Mouse (Mus musculus) olfactory bulb, adult 2 months (tissue): ENCODE results near the gene Col11a2. TPM values are rescaled to one million over a fixed set of nuclear protein-coding genes. Genes with fewer than 3 reads are reported as not detected.

ENCODE experiments used
- H3K27ac ChIP-seq: fragments of 200-500 bp; 2 replicates; pipeline ENCODE4 v1.5.1; 2012; ENCODE audit warnings: low read depth, low read length; ENCODE audit not compliant: insufficient read depth
- H3K4me1 ChIP-seq: fragments of 200-500 bp; 2 replicates; pipeline ENCODE4 v1.6.1; 2012; ENCODE audit warnings: low read length; ENCODE audit not compliant: control insufficient read depth, insufficient read depth
- H3K4me3 ChIP-seq: fragments of 200-500 bp; 2 replicates; pipeline ENCODE4 v1.5.1; 2012; ENCODE audit warnings: mild to moderate bottlenecking, low read depth, low read length, moderate library complexity; ENCODE audit not compliant: insufficient read depth
- CTCF ChIP-seq: fragments of 200-500 bp; IDR thresholded peaks from 2 replicates; pipeline ENCODE4 v1.5.1; 2012; ENCODE audit warnings: low read depth, mild to moderate bottlenecking, low read length, moderate library complexity; ENCODE audit not compliant: insufficient read depth
- POLR2A ChIP-seq: fragments of 200-500 bp; IDR thresholded peaks from 2 replicates; pipeline ENCODE4 v1.6.1; 2012; ENCODE audit warnings: mild to moderate bottlenecking, low read depth, low read length, moderate library complexity; ENCODE audit not compliant: insufficient read depth
- WGBS: fragments of 180-500 bp; shearing (Covaris S2); methylation state at CpG from one replicate; pipeline ENCODE4 v1.1.7; 2018; 5-methylcytosine and 5-hydroxymethylcytosine counted together
- polyA plus RNA-seq: library from polyadenylated mRNA; stranded (reverse); fragments of >200 nt; gene quantifications from 2 replicates; pipeline ENCODE4 v1.2.4, GENCODE M21; 2012; ENCODE audit warnings: low replicate concordance; ENCODE audit not compliant: missing spikeins, insufficient read depth, insufficient read length

Col11a2 gene
- polyA plus RNA-seq, 1 experiment = not detected

DNA sequence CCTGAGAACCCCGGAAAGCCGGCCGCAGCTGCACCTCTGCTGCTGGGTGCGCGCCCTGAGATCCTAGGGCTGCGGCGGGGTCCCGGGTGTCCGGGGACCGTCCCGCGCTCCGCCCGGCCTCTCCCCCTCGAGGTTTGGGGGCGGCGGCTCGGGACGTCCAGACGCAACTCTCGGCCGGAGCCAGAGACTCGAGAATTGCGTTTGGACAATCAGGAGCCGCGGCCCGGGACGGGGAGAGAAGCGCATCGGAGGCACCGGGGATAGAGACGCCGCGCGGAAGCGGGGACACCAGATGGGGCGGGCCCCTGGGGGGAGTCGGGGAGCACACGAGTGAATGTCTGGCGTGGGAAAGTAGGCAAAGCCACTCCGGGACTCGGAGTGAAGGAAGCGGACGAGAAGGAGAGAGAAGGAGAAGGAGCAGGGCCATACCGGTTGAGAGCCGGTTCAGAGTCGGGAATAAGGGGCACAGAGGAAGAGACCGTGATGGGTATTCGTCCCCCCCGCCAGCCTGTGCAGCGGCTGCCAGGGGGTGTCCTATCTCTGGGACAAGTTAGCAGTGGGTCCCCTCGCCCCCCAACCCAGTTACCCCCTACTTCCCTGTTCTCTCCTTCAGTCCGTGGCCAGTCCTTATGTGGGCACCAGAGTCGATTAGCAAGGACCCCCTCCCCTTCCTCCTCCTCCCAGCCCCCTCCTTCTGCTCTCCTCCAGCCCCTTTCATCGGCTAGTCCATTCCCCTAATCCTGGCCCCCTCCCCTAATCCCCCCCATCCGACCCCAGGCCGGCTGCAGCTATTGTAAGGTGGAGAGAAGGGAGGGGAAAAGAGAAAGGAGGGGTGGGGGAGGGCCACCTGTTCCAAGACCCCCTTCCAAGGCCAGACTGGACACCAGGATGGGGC lies 14.1 kb upstream of the Col11a2 start:
- peak overlapping the region; percentile 75 for H3K4me3 ChIP-seq
- H3K4me1 ChIP-seq = peaks cover 62% of the 10 kb centered on the region
- peak overlapping the region; percentile 94 for H3K27ac ChIP-seq
- WGBS = under 1% methylated on average over 54 of the region's 57 CpGs
- TF ChIP-seq CTCF (no peak), POLR2A (no peak; the same call in 1 of the 2 replicates)

DNA sequence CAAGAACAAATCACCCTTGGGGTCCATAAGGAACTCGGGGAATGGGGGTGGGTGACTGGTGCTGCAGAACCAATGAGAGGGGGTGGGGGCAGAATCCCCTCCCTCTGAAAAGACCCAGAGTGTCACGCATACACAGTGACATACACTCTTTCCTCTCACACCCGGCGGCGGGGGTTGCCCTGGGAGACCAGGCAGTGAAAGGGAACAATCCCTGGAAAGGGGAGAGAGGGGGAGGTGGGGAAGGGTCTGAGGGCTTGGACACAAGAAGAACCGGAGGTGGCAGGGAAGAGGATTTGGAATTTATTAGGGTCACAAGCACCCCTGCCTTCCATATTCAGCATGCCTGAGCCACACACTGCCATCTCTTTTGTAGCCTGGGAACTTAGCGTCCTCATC lies 13.5 kb upstream of the Col11a2 start:
- Histone ChIP-seq H3K4me3 (no peak overlapping the region), H3K27ac (no peak overlapping the region), H3K4me1 (peaks cover 68% of the 10 kb centered on the region)
- TF ChIP-seq CTCF = no peak
- TF ChIP-seq POLR2A = no peak
- 19% methylated on average over 7 of the region's 7 CpGs for WGBS

- H3K4me3 ChIP-seq = no peak overlapping the region
- peaks cover 66% of the 10 kb centered on the region for H3K4me1 ChIP-seq
- 28% methylated on average over 2 of the region's 2 CpGs for WGBS
- TF ChIP-seq POLR2A = no peak
- no peak for TF ChIP-seq CTCF
- no peak overlapping the region for H3K27ac ChIP-seq
Observed at GRCm38 (mm10) chr17:34026221-34026620, 13.0 kb upstream of the Col11a2 start.

DNA sequence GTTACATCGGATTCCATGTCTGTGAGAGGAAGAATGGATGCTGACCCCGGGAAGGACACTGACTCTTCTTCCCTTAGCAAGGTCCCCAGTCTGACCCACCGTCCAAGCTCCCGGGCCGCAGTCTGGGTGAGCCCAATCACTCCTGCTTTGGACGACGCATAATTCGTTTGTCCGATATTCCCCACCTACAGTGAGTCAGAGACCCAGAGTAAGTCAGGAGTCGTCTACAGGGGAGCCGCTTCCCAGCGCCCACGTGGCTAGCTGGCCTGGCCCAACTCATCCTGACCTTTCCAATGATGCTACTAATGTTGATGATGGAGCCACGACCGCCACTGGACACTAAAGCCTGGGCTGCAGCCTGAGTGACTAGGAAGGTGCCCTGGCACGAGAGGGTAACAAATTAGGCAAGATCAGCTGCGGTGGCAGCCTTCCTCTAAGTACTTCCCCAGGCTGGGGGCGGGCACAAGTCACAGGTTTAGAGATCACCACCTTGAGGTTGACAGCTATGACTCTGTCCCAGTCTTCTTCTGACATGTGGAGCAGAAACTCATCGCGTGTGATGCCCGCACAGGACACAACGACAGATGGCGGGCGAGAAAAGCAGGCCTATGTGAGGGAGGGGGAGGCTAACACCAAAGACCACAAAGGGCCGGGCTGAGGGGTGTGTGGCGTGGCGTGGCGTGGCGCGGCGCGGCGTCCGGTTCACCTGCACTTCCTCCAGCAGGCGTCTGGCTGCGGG lies 12.2 kb upstream of the Col11a2 start:
- 6% methylated on average over 36 of the region's 36 CpGs for WGBS
- peak overlapping the region; percentile 61 for H3K4me3 ChIP-seq
- H3K4me1 ChIP-seq = peaks cover 58% of the 10 kb centered on the region
- TF ChIP-seq POLR2A (no peak), CTCF (no peak)
- peak overlapping the region; percentile 1; the same call in 1 of the 2 replicates for H3K27ac ChIP-seq

DNA sequence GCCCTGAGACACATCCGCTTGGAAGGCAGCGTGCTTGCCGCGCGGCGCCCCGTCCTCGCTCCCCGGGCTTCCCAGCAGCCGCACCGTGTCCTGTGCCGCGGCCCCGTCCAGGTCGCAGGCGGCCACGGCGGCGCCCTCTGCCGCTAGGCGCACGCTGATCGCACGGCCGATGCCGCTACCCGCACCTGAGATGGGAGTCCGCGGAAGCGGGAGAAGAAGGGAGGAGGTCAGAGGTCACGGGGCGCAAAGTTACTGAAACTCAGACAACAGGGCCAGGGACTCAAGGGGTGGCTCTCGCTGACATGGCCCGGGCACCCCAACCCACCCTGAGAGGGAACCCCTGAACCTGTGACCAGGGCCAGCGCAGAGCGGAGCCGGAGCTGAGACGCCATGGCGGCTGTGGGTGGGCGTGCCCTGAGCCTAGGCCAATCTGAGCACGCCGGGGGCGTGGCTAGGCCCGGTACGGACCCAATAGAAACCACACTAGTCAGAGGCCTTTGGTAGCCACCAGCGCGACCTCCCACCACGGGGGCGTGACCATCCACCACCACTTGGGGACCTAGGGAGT lies 11.5 kb upstream of the Col11a2 start, which contains the start of gene H2-Ke6:
Gene H2-Ke6, minus strand, starts transcription at position 405 of the 568 bp plus-strand sequence.
- WGBS = under 1% methylated on average over 49 of the region's 49 CpGs
- Histone ChIP-seq H3K4me3 (peak within 1 kb of the TSS; percentile 61), H3K4me1 (peaks cover 60% of the 10 kb centered on the region), H3K27ac (peak within 1 kb of the TSS; percentile 1; the same call in 1 of the 2 replicates)
- TF ChIP-seq CTCF = no peak
- peak; percentile 67 for TF ChIP-seq POLR2A

DNA sequence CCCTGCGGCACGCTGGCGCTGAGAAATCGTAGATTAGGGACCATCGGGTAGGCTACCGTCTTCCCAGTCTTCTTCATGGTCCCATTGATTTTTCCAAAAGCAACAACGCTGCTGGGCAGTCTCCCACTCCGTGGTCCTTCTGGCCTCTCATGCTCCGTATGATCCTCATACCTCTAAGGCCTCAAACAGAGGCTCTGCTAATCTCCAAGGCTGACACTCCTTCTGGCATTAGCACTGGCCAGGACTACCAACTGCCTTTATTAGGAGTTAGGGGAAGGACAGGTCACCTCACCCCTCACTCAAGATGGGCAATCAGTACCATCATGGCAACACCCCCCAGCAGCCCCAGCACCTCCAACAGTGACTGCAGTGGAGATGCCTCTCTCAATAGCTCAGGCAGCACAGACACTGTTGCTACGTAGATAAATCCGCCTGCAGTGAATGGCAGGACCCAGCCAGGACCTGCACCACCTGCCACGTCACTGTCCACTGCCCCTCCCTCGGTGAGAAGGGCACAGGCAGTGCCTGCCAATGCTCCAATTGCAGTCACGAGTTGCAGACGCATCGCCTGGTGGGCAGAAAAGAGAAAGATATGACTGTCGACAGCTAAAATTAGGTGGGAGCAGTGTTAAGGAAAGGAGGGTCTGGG lies 10.6 kb upstream of the Col11a2 start:
- Histone ChIP-seq H3K4me1 (peaks cover 63% of the 10 kb centered on the region), H3K27ac (no peak overlapping the region), H3K4me3 (no peak overlapping the region)
- WGBS = 56% methylated on average over 17 of the region's 17 CpGs
- TF ChIP-seq POLR2A (no peak), CTCF (no peak)

GRCm38 (mm10) chr17:34029150-34029889 lies 9.9 kb upstream of the Col11a2 start:
- Histone ChIP-seq H3K4me1 (peaks cover 65% of the 10 kb centered on the region), H3K4me3 (no peak overlapping the region), H3K27ac (no peak overlapping the region)
- TF ChIP-seq CTCF = no peak
- no peak for TF ChIP-seq POLR2A
- 84% methylated on average over 18 of the region's 18 CpGs for WGBS

DNA sequence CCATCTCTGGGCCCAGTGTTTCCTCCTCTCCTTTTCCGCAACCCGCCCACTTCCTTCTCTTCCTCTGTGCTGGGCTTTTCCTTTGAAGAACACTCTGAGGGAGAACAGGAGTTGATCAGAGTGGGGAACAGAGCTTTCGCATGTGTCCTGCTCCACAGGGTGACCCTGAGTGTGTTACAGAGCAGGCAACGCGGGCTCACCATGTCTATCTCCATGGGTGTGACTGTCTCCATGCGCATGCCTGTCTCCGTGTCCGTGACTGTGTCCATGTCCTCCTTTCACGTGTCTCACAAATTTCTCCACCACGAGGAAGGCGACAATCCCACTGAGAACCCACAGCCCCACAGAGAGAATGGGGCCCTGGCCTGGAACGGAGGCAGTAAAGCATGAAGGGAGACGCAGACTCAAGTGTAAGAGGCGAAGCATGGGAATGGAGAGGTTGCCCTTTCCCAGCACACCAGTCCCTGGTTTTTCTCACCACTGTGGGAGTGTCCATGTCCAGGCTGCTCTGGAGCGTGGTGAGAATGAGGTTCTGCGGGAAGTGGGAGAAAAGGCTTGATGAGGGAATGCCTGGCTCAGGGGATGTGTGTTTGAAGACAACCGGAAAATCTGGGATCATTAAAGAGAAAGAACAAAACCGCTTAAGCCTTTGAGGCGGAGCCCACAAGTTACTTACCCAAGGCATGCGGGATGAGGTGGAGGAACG lies 9.2 kb upstream of the Col11a2 start:
- TF ChIP-seq POLR2A (no peak), CTCF (no peak)
- WGBS = 67% methylated on average over 21 of the region's 21 CpGs
- Histone ChIP-seq H3K4me3 (peak overlapping the region; percentile 59), H3K27ac (no peak overlapping the region), H3K4me1 (peaks cover 63% of the 10 kb centered on the region)
